Mouse (Mus musculus) layer of hippocampus, postnatal 10 days (tissue): ENCODE results near the gene Rbbp7. TPM values are rescaled to one million over a fixed set of nuclear protein-coding genes. Genes with fewer than 3 reads are reported as not detected.
A peak's percentile ranks its signal among the peaks of the same experiment; 100 is the strongest.
"Not testable (repeated sequence)": the region's sequence is repeated elsewhere in the genome, so short reads cannot be mapped to it uniquely, and the experiment has no call there.

Experiments
- DNase-seq, 2 experiments: peaks; one replicate each; pipeline ENCODE4 v3.0.0; 2021; ENCODE audit warnings: low spot score in 2 of 2
- long read RNA-seq: library from polyadenylated mRNA; stranded (forward); transcript quantifications from one replicate; pipeline ENCODE4 v2.0.0, GENCODE M21; 2023
- total RNA-seq, 2 experiments: library from RNA; stranded (reverse); gene quantifications; 2 replicates each; pipeline ENCODE4 v1.2.3; 2021

Gene Rbbp7
- 100 to 1,000 TPM; 161 to 167 TPM for total RNA-seq
- long read RNA-seq, transcript Rbbp7-201 (12 exons, 2,244 nt), result major isoform, 203 of 225 reads
- long read RNA-seq, partial matches to known transcripts, result 13 of 225 reads
- long read RNA-seq, other reads (novel, unspliced or antisense), result 6 of 225 reads

DNA sequence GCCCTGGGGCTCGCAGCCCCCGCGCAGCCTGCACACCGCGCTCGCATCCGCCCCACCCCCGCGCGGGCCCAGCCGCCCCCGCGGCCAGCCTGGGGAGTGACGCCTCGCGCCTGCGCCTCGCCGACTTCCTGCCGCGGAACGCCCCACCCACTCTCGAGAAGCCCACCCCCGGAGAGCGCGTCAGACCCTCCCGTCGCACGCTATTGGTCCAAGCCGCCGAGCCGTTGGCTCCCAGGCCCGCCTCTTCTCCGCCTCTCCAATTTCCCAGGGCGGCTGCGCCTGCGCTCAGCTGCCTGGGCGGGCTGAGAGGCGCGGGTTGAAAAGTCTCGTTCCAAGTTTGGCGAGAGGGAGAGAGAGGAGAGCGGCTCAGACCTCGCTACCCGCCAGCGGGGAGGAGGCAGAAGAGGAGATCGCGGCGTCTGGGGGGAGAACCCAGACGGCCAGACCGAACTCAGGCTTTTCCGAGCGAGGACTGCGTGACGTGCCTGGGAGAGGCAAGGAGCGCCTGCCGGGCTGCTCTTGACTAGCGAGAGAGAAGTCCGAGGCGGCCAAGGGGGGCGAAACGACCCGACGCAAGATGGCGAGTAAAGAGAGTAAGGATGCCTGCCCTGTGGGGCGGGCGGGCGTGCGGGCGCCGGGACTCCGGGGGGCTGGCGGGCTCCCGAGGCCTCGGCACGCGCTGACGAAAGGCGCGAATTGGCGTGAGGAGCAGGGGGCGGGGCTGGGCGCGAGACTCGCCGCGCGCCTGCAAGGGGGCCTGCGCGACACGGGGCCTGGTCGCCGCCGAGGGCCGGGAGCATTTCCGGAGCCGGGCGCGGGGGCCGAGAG is at the start of gene Rbbp7:
Gene Rbbp7, plus strand, starts transcription at position 288 of the 828 bp plus-strand sequence.
- peak; percentile 82 to 89 for DNase-seq

DNA sequence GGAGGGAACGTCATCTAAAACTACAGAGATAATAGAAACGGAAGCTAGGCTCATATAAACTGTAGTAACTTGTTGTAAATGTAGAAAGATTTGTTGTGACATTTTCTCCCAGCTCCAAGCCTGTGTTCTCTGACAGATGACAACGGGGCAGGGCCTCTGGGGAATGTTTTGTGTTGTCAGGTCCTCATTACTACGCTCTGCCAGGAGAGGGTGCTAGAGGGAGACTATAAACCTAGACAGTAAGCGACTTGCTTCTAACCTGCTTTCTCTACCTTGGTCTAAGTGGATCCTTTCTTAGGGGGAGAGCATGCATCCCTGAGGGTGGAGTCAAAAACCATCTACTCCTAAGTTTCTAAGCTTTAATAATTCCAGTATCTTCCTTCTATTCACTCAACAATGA is 42.4 kb upstream of the Rbbp7 start:
- peak; percentile 25 to 37 for DNase-seq

DNA sequence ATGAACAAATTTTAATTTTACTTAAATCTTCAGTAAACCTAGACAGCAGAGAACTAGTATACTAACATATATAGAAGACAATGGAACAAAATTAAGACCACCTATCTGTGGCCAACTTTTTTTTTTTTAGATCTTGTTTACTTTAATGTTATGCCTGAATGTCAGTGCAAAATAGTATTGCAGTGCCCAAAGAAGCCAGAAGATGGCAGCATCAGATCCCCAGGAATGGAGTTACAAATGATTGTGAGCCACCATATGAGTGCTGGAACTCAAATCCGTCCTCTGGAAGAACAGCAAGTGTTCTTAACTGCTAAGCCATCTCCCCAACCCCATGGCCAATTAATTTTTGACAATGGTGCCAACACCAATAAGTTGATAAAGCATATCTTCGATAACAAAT is 40.6 kb upstream of the Rbbp7 start:
- peak; percentile 27 to 37 for DNase-seq

GRCm38 (mm10) chrX:162727367-162727777 is 32.8 kb upstream of the Rbbp7 start:
- no peak for DNase-seq

GRCm38 (mm10) chrX:162727795-162728194 is 32.4 kb upstream of the Rbbp7 start:
- no peak for DNase-seq

DNA sequence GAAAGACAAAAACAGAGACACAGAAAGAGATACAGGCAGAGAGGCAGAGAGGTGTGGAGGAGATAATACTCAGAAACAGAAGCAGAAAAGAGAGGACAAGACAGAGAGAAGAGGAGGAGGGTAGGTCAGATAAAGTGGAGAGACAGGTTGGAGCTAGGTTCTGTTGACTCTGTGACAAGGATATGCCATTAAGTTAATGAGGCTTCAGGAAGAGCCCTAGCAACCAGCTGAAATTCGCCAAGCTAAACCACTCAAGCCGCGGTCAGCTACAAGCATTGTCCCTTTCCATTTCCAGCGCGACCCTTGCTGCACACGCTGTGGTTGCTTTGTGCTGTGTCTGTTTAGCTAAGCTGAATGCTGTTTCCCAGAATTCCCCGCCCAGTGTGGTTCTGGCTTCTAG is 32.0 kb upstream of the Rbbp7 start:
- no peak for DNase-seq

DNA sequence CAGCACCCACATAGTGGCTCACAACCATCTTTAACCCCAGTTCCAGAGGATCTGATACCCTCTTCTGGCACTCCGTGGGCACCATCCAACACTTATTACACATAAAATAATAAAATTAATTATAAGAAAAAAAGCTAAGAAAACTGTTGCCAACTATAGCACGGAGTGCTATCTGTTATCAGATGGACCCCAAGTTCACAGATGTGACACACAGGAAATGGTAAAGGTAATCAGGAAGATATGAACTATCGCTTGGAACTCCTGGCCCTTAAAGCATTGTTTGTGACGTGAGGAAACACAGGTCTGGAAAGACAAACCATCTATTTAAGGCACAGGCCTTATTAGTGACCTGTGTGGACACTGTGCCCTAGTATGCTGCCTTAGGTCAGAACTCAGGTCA is 30.2 kb upstream of the Rbbp7 start:
- no peak for DNase-seq

DNA sequence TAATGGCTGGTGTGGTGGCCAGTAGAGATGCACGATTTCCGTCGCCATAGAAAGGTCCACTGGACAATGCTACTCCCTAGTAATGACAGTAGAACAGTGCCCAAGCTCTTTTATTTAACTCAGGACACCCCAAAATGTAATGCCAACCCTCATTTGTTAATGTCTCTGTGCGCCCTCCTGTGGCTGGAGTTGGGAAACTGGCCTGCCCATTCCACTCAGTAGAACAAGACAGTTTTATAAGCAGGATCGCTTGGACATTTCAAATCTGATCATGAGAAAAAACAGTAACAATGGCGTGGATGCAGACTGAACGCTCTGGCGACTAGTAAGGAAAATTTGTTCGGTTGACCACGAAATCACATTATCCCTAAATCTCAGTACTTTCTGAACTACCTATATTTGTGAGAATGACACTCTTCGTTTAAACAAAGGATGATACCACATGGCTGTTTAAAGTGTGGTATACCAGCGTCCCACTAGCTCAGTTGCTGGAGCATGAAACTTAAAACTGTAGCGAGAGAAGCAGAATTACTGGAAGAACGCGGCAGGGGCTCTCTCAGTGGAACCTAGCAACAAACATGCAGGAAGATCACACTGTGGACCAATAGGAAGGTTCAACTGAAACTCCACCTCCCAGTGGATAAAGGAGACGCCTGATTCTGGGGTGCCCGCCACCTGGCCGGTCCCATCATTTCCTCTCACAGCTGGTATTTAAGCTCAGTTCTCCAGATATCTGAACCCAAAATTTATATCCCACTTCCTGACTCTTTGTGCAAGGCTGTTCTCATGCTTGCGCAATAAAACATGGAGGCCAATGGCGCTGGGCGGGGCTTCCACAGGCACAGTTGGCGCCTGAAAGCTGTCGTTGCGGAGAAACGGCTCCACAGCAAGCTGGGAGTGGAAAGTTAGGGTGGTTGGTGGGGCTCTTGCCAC is 24.9 kb upstream of the Rbbp7 start:
- peak; percentile 67 to 71 for DNase-seq

DNA sequence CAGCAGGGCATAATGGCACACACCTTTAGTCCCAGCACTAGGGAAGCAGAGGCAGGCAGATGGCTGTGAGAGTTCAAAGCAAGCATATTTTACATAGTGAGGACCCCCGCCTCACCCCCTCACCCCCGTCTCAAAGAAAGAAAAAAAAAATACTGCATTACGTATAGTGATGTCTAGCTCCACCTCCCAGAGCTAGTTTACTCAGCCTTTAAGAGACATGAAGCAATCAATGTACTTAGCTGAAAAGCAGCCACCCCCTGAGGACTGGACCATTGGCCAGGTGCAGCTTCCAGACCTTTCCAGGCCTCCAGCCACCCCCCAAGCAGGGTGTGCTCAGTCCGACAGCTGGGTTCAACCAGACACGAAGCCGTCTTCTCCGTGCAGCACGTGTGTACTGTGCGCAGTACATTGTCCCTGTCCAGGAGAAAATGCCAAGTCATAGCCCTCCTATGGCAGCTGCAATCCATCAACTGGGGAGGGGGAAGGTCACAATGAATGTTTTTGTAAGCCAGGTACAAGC is 24.0 kb upstream of the Rbbp7 start:
- DNase-seq, result peak; percentile 8 to 18

GRCm38 (mm10) chrX:162748696-162749420 is 11.3 kb upstream of the Rbbp7 start:
- DNase-seq, result no peak

DNA sequence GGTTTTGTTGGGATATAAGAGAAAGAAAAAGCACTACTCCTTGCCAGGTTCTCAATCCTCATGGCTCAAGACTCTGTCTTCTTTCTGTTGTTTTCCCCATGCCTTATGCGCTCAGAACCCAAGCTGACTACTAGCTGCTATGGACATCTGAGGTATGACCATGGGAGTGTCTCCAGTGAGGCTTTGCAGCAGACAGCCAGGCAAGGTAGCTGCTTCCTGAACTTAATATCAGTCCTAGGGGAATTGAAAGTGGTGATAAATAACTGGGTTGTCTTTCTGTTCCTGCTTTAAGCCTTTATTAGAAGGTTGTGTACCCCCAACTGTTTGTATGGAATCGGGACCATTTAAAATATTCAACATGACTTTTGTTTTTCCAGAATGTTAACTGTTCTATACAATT is 7.8 kb upstream of the Rbbp7 start:
- DNase-seq, result no peak

DNA sequence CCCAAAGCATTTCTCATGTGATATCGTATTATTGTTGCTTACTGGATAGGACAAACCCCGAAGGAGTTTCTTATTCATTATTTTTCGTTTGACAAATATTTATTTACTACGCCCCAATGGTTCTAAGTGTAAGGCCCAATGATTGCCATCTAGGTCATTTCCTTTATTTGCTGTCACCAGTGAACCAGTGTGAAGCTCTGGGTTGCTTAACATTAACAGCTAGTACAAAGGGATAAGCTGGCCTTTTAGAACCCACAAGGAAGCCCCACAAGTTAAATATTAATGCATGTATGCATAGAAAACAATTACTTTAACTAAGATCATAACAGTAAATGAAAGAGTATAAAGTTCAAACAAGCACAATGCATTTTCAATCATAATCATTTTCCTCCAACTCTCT is 5.9 kb upstream of the Rbbp7 start:
- no peak for DNase-seq

DNA sequence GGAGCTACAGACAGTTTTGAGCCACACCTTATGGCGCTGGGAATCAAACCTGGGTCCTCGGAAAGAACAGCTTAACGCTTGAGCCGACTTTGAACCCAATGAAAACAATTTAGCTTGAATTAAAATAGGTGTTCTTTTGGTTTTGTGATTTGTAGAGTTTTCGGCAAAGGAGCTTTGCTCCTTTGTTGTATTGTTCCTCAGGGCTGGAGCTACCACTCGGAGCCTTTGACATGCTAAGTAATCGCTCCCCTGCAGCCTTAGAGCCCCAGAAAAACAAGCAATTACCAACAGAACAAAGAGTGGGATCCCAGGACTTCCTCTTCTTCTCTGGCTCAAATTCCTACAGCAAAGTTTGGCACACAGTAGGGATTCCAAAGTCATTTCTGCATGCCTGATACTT is 4.1 kb upstream of the Rbbp7 start:
- no peak for DNase-seq

GRCm38 (mm10) chrX:162759251-162760114 is 719 bp upstream of the Rbbp7 start:
- peak; percentile 12 to 29 for DNase-seq

DNA sequence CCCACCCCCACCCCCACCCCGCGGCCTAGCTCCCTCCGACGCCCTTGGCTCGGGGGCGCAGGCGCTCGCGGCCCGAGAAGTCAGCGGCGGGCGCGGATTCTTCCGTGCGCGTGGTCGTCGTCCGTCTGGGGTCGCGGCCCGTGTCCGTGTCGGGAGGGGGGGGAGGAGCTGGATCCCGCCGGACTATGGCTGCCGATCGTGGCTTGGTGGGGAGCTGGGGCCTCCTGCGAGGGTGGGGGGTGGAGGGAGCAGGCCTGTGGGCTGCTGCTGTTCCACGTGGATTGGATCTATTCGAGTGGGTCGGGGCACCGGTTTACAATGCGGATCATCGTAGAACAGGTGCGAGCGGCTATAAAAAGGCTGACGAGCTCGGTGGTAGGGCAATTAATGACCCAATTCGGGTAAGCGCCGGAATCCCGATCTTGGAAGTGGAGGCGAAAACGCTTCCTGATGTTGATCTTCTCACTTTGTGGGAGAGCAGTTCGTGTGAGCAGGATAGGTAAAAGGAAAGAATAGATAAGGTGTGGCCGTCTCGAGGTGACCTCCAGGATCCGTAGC is 835 bp downstream of the Rbbp7 start:
- peak in 1 of 2 experiments; percentile 34 for DNase-seq

DNA sequence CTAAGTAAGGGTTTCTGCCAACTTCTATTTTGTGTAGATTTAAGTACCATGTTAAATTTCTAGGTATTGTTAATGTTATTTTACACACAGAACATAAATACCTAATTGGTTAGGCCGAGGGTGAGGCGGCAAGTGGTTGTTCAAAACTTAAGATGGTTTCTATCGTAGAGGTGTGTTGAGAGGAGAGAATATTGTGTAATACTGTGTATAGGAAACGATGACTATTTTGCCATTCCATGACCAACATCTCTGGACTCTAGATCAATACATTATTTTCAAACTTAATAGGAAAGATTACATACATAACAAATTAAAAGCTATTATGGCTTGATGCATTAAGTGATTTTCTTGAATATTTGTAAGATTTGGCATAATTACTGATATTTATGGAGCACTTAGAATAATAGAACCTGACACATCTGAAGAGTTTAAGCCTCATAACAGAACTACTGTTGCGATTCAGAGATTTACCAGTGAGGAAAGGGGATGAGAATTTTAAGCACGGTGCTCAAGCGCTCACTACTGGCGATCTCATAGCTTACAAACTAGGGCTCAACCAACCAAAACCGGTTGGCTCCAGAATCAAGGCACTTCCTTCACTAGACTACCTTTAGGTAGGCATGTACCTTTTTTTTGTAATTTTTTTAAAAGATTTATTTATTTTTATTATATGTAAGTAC is 1.7 kb downstream of the Rbbp7 start:
- DNase-seq, result no peak

- no peak for DNase-seq
These were observed 10.5 kb downstream of the Rbbp7 start for GRCm38 (mm10) chrX:162770726-162771125.

DNA sequence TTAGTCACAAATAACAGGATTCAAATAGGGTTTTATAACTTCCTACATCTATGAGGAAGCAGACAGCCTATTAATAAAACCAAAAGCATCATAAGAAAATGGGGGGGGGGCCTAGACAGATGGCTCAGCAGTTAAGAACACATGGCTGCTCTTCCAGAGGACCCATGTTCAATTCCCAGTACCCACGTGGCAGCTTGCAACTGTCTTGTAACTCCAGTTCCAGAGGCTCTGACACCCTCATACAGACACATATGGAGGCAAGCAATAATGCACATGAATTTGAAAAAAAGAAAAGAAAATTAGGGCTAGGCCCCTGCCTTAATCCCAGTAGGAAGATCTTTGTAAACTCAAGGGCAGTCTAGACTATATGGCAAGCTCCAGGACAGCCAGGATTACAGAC is 28.2 kb downstream of the Rbbp7 start:
- no peak for DNase-seq

GRCm38 (mm10) chrX:162791392-162791791 is 31.2 kb downstream of the Rbbp7 start:
- not testable (repeated sequence) for DNase-seq
